Mouse (Mus musculus) liver, postnatal 0 days (tissue): ENCODE measurements around the gene Zfp986. TPM values are rescaled to one million over a fixed set of nuclear protein-coding genes. Genes with fewer than 3 reads are reported as not detected.
A peak's percentile ranks its signal among the peaks of the same experiment; 100 is the strongest.
"Not testable (repeated sequence)": the region's sequence is repeated elsewhere in the genome, so short reads cannot be mapped to it uniquely, and the experiment has no call there.

Experiments
- ATAC-seq: fragments of 200-750 bp; cut with Nextera tagmentation; 2 replicates; pipeline ENCODE4 v1.8.0; 2017; ENCODE audit warnings: mild to moderate bottlenecking, moderate library complexity
- DNase-seq: peaks from one replicate; pipeline ENCODE4 v3.0.0-alpha.2; 2016
- H3K27ac ChIP-seq: fragments of 300-500 bp; sonication (generic); 2 replicates; pipeline ENCODE4 v1.5.1; 2014; ENCODE audit warnings: antibody characterized with exemption, moderate library complexity, mild to moderate bottlenecking, low read depth
- H3K27me3 ChIP-seq: fragments of 300-500 bp; sonication (generic); 2 replicates; pipeline ENCODE4 v1.6.1; 2014; ENCODE audit warnings: low read length, control low read depth, mixed read lengths; ENCODE audit not compliant: insufficient read depth
- H3K36me3 ChIP-seq: fragments of 300-500 bp; sonication (generic); replicated peaks from 2 replicates; pipeline ENCODE4 v1.6.1; 2014; ENCODE audit warnings: mild to moderate bottlenecking, control low read depth, low read length, moderate library complexity, mixed read lengths; ENCODE audit not compliant: insufficient read depth
- H3K4me1 ChIP-seq: fragments of 300-500 bp; sonication (generic); 2 replicates; pipeline ENCODE4 v1.6.1; 2014; ENCODE audit warnings: antibody characterized with exemption, mild to moderate bottlenecking, control low read depth; ENCODE audit not compliant: insufficient read depth
- H3K4me2 ChIP-seq: fragments of 300-500 bp; sonication (generic); 2 replicates; pipeline ENCODE4 v1.6.1; 2014; ENCODE audit warnings: low read depth, mild to moderate bottlenecking, low read length, moderate library complexity, mixed read lengths
- H3K4me3 ChIP-seq: fragments of 300-500 bp; sonication (generic); 2 replicates; pipeline ENCODE4 v1.5.1; 2014; ENCODE audit warnings: low read depth, low read length
- H3K9ac ChIP-seq: fragments of 300-500 bp; sonication (generic); replicated peaks from 2 replicates; pipeline ENCODE4 v1.6.1; 2014; ENCODE audit warnings: mild to moderate bottlenecking, moderate library complexity
- H3K9me3 ChIP-seq: fragments of 300-500 bp; sonication (generic); 2 replicates; pipeline ENCODE4 v1.6.1; 2016; ENCODE audit warnings: mild to moderate bottlenecking, control low read depth, low read length, mixed read lengths
- WGBS: fragments of 180-500 bp; shearing (Covaris S2); extraction: QIAGEN DNeasy Blood & Tissue Kit; methylation state at CpG from one replicate; pipeline ENCODE4 v1.1.7; 2014; ENCODE audit not compliant: insufficient replicate concordance; 5-methylcytosine and 5-hydroxymethylcytosine counted together
- polyA plus RNA-seq: library from polyadenylated mRNA; unstranded; fragments of >200 nt; fragmentation: Nextera tagmentation; extraction: Ambion mirVana; gene quantifications from 2 replicates; pipeline ENCODE4 v1.2.1, GENCODE M21; 2015

The Zfp986 gene
- polyA plus RNA-seq: not detected in 2 replicates

- H3K4me2 ChIP-seq, H3K36me3 ChIP-seq, H3K27ac ChIP-seq, H3K9ac ChIP-seq, ATAC-seq, H3K4me1 ChIP-seq, H3K9me3 ChIP-seq, H3K4me3 ChIP-seq, H3K27me3 ChIP-seq, DNase-seq: not testable (repeated sequence)
- 51% methylated on average over 3 of the region's 3 CpGs for WGBS
These were observed at the start of gene Zfp986 for GRCm38 (mm10) chr4:145868494-145868893. Gene Zfp986 (plus strand): TSS chr4:145868794.

GRCm38 (mm10) chr4:145819946-145820345, 48.6 kb upstream of the Zfp986 start:
- not testable (repeated sequence) for H3K4me2 ChIP-seq, H3K9me3 ChIP-seq, H3K36me3 ChIP-seq, H3K27ac ChIP-seq, DNase-seq, ATAC-seq, H3K4me3 ChIP-seq, H3K9ac ChIP-seq, H3K27me3 ChIP-seq, H3K4me1 ChIP-seq
- WGBS: no CpG with 5 or more reads among the region's 2 CpGs

- H3K9ac ChIP-seq, H3K4me3 ChIP-seq, H3K36me3 ChIP-seq, H3K4me2 ChIP-seq, H3K4me1 ChIP-seq, H3K9me3 ChIP-seq, H3K27me3 ChIP-seq, H3K27ac ChIP-seq, DNase-seq: not testable (repeated sequence)
- WGBS: 61% methylated on average over 3 of the region's 8 CpGs
- ATAC-seq: 0 out of 2 replicates have a peak, but pooled peaks have one; percentile 12
These were observed 43.0 kb upstream of the Zfp986 start for GRCm38 (mm10) chr4:145825606-145826005.

GRCm38 (mm10) chr4:145831328-145832062, 37.1 kb upstream of the Zfp986 start:
- not testable (repeated sequence) for DNase-seq, H3K9me3 ChIP-seq, H3K4me2 ChIP-seq, H3K9ac ChIP-seq, H3K36me3 ChIP-seq, H3K4me3 ChIP-seq, H3K4me1 ChIP-seq, H3K27me3 ChIP-seq, H3K27ac ChIP-seq
- WGBS: 81% methylated on average over 1 of the region's 14 CpGs
- ATAC-seq: peak; percentile 19; the same call in 1 of the 2 replicates

GRCm38 (mm10) chr4:145836300-145836862, 32.2 kb upstream of the Zfp986 start:
- ATAC-seq: peak; percentile 35
- not testable (repeated sequence) for H3K27ac ChIP-seq, DNase-seq, H3K9me3 ChIP-seq, H3K27me3 ChIP-seq, H3K36me3 ChIP-seq, H3K4me1 ChIP-seq, H3K4me2 ChIP-seq, H3K4me3 ChIP-seq, H3K9ac ChIP-seq
- WGBS: 64% methylated on average over 6 of the region's 18 CpGs

- not testable (repeated sequence) for H3K27me3 ChIP-seq
- peak; percentile 15 for DNase-seq
- WGBS: 60% methylated on average over 45 of the region's 75 CpGs
These were observed 31.6 kb upstream of the Zfp986 start for GRCm38 (mm10) chr4:145836863-145837440.

GRCm38 (mm10) chr4:145846793-145847192, 21.8 kb upstream of the Zfp986 start:
- not testable (repeated sequence) for H3K9ac ChIP-seq

More at GRCm38 (mm10) chr4:145836863-145837440, 31.6 kb upstream of the Zfp986 start:
- H3K4me1 ChIP-seq, H3K9ac ChIP-seq, H3K9me3 ChIP-seq, H3K4me2 ChIP-seq, H3K36me3 ChIP-seq, H3K4me3 ChIP-seq, H3K27ac ChIP-seq: not testable (repeated sequence)
- ATAC-seq: peak; percentile 63

GRCm38 (mm10) chr4:145848183-145848890, 20.3 kb upstream of the Zfp986 start:
- H3K4me1 ChIP-seq, H3K9me3 ChIP-seq, H3K4me3 ChIP-seq, H3K27ac ChIP-seq, H3K27me3 ChIP-seq, DNase-seq, H3K36me3 ChIP-seq, H3K4me2 ChIP-seq, H3K9ac ChIP-seq: not testable (repeated sequence)
- 51% methylated on average over 3 of the region's 4 CpGs for WGBS
- peak; percentile 17; the same call in 1 of the 2 replicates for ATAC-seq

More at GRCm38 (mm10) chr4:145846793-145847192, 21.8 kb upstream of the Zfp986 start:
- ATAC-seq (peak; percentile 35; the same call in 1 of the 2 replicates), DNase-seq (peak; percentile 1)
- not testable (repeated sequence) for H3K27ac ChIP-seq, H3K4me2 ChIP-seq, H3K4me3 ChIP-seq, H3K27me3 ChIP-seq, H3K36me3 ChIP-seq, H3K9me3 ChIP-seq, H3K4me1 ChIP-seq

GRCm38 (mm10) chr4:145848891-145849214, 19.7 kb upstream of the Zfp986 start:
- H3K9ac ChIP-seq, H3K36me3 ChIP-seq, H3K4me2 ChIP-seq, H3K27me3 ChIP-seq, H3K4me1 ChIP-seq, DNase-seq, H3K4me3 ChIP-seq, H3K9me3 ChIP-seq, H3K27ac ChIP-seq: not testable (repeated sequence)
- ATAC-seq: peak; percentile 7; the same call in 1 of the 2 replicates
- 78% methylated on average over 3 of the region's 3 CpGs for WGBS
